Mouse (Mus musculus) CH12.LX (cell line): Measurements from ENCODE around the gene Gtf2h1. TPM values are rescaled to one million over a fixed set of nuclear protein-coding genes. Genes with fewer than 3 reads are reported as not detected.

Experiments used
- DNase-seq: peaks from one replicate; pipeline ENCODE4 v3.0.0-alpha.2; 2013; ENCODE audit errors: extremely low read depth
- H3K27ac ChIP-seq: 2 replicates; pipeline ENCODE4 v1.5.1; 2012; ENCODE audit warnings: low read depth, mild to moderate bottlenecking, control low read depth, moderate library complexity; ENCODE audit not compliant: insufficient read depth
- H3K27me3 ChIP-seq: replicated peaks from 2 replicates; pipeline ENCODE3; 2012; ENCODE audit warnings: inconsistent platforms
- H3K36me3 ChIP-seq, 2 experiments: replicated peaks in 1 of 2; 2 replicates each; pipeline versions ENCODE3 to v1.6.1; 2012; ENCODE audit warnings: inconsistent platforms in 1 of 2, low read length in 1 of 2, mild to moderate bottlenecking in 1 of 2, mixed read lengths in 1 of 2, moderate library complexity in 1 of 2; ENCODE audit not compliant: control insufficient read depth in 1 of 2, insufficient read depth in 1 of 2
- H3K4me1 ChIP-seq, 2 experiments: 2 replicates each; pipeline ENCODE4 v1.6.1; 2012; ENCODE audit warnings: inconsistent platforms in 1 of 2, moderate library complexity in 1 of 2; ENCODE audit not compliant: insufficient read depth in 2 of 2, control insufficient read depth in 1 of 2
- H3K4me2 ChIP-seq: 2 replicates; pipeline ENCODE4 v1.6.1; 2012; ENCODE audit warnings: low read depth, mild to moderate bottlenecking, control low read depth; ENCODE audit not compliant: poor library complexity, insufficient read depth, severe bottlenecking
- H3K4me3 ChIP-seq, 3 experiments: fragments of 150-350 bp in 1 of 3; sonication (generic) in 1 of 3; replicated peaks in 1 of 3; 2 replicates each; pipeline versions ENCODE3 to v1.5.1; 2011 to 2012; ENCODE audit warnings: low read depth in 2 of 3, low read length in 2 of 3, mild to moderate bottlenecking in 2 of 3, moderate library complexity in 2 of 3, control low read depth in 1 of 3, improper control_type of control experiment in 1 of 3, inconsistent platforms in 1 of 3, mixed read lengths in 1 of 3; ENCODE audit not compliant: poor library complexity in 1 of 3
- H3K79me2 ChIP-seq: replicated peaks from 2 replicates; pipeline ENCODE4 v1.6.1; 2012; ENCODE audit warnings: mild to moderate bottlenecking, moderate library complexity; ENCODE audit not compliant: control insufficient read depth, poor library complexity, insufficient read depth, severe bottlenecking; ENCODE audit errors: extremely low read depth
- H3K9ac ChIP-seq: 2 replicates; pipeline ENCODE4 v1.6.1; 2012; ENCODE audit warnings: low read depth, mild to moderate bottlenecking, control low read depth, moderate library complexity; ENCODE audit not compliant: insufficient read depth
- H3K9me3 ChIP-seq: replicated peaks from 2 replicates; pipeline ENCODE3; 2012; ENCODE audit warnings: low read length, inconsistent platforms, mixed read lengths
- CHD2 ChIP-seq: IDR thresholded peaks from 2 replicates; pipeline ENCODE4 v1.6.1; 2011; ENCODE audit warnings: low read length, improper control_type of control experiment
- CTCF ChIP-seq, 2 experiments: IDR thresholded peaks in 1 of 2; conservative IDR thresholded peaks in 1 of 2; 2 replicates each; pipeline ENCODE4 v1.5.1; 2011 to 2012; ENCODE audit warnings: low read depth in 2 of 2, low read length in 2 of 2, improper control_type of control experiment in 1 of 2, inconsistent platforms in 1 of 2, mild to moderate bottlenecking in 1 of 2, moderate library complexity in 1 of 2
- E2F4 ChIP-seq: IDR thresholded peaks from 2 replicates; pipeline ENCODE4 v1.6.1; 2011; ENCODE audit warnings: low read depth, low read length, improper control_type of control experiment; ENCODE audit not compliant: insufficient replicate concordance
- EP300 ChIP-seq: IDR thresholded peaks from 2 replicates; pipeline ENCODE4 v1.6.1; 2011; ENCODE audit warnings: low read length, improper control_type of control experiment
- HCFC1 ChIP-seq: IDR thresholded peaks from 2 replicates; pipeline ENCODE4 v1.6.1; 2012; ENCODE audit warnings: low read depth, mild to moderate bottlenecking, inconsistent platforms, low read length, improper control_type of control experiment
- MXI1 ChIP-seq: IDR thresholded peaks from 2 replicates; pipeline ENCODE4 v1.6.1; 2011; ENCODE audit warnings: mild to moderate bottlenecking, low read depth, low read length, improper control_type of control experiment
- PAX5 ChIP-seq: IDR thresholded peaks from 2 replicates; pipeline ENCODE4 v1.6.1; 2012; ENCODE audit warnings: low read length, inconsistent platforms, mixed read lengths
- POLR2A ChIP-seq: IDR thresholded peaks from 2 replicates; pipeline ENCODE4 v1.6.1; 2011; ENCODE audit warnings: low read depth, mild to moderate bottlenecking, improper control_type of control experiment, low read length
- POLR2AphosphoS2 ChIP-seq: IDR thresholded peaks from 2 replicates; pipeline ENCODE4 v1.6.1; 2011; ENCODE audit warnings: low read depth, low read length, improper control_type of control experiment
- RAD21 ChIP-seq: IDR thresholded peaks from 2 replicates; pipeline ENCODE4 v1.6.1; 2011; ENCODE audit warnings: low read depth, mild to moderate bottlenecking, low read length, improper control_type of control experiment, moderate library complexity
- SIN3A ChIP-seq: IDR thresholded peaks from 2 replicates; pipeline ENCODE4 v1.6.1; 2012; ENCODE audit warnings: low read length, improper control_type of control experiment, inconsistent platforms
- SMC3 ChIP-seq: IDR thresholded peaks from 2 replicates; pipeline ENCODE4 v1.6.1; 2011; ENCODE audit warnings: low read depth, low read length, improper control_type of control experiment
- USF2 ChIP-seq: conservative IDR thresholded peaks from 2 replicates; pipeline ENCODE4 v1.6.1; 2011; ENCODE audit warnings: low read depth, low read length, improper control_type of control experiment
- ZNF384 ChIP-seq: IDR thresholded peaks from 2 replicates; pipeline ENCODE4 v1.6.1; 2012; ENCODE audit warnings: low read depth, low read length, improper control_type of control experiment, inconsistent platforms
- dilution Hi-C: fragments of 300-500 bp; cut with MboI; formaldehyde crosslinking; loops from 2 replicates; pipeline ENCODE4 v1.14.3; 2020; ENCODE audit warnings: low sequenced_read_pairs; ENCODE audit not compliant: extremely low pct_unique_long_range_greater_than_20kb, extremely low pct_ligation_motif_present
- in situ Hi-C: fragments of 300-500 bp; cut with MboI; formaldehyde crosslinking; loops from 3 replicates; pipeline ENCODE4 v1.14.3; 2019; ENCODE audit warnings: low sequenced_read_pairs, low pct_ligation_motif_present, low pct_unique_long_range_greater_than_20kb, mixed read lengths
- polyA plus RNA-seq: library from polyadenylated mRNA; unstranded; fragments of >175 nt; gene quantifications from 2 replicates; pipeline ENCODE4 v1.2.1, GENCODE M21; 2012; ENCODE audit warnings: low read depth; ENCODE audit not compliant: insufficient read length
- total RNA-seq, 2 experiments: library from RNA; depleted of rRNA; stranded (reverse); fragments of 300-350 nt in 1 of 2; fragments of >200 nt in 1 of 2; gene quantifications; 2 replicates each; pipeline ENCODE4 v1.2.3; 2012 to 2014

Gene Gtf2h1
- total and polyA plus RNA-seq, 3 experiments: 79.2 to 172 (median 161) TPM

- H3K36me3 ChIP-seq: peaks cover 46 to 87% of the 10 kb centered on the region in 2 experiments
Measured at GRCm38 (mm10) chr7:46768451-46768850, 27.5 kb upstream of the Gtf2h1 start.

GRCm38 (mm10) chr7:46770706-46771105 lies 25.2 kb upstream of the Gtf2h1 start:
- peaks cover 0 to 10% of the 10 kb centered on the region in 2 experiments; a peak in 2 of 4 replicates for H3K4me1 ChIP-seq
- no peaks in the 10 kb centered on the region for H3K79me2 ChIP-seq
- H3K4me3 ChIP-seq: no peak overlapping the region
- in situ Hi-C loops (no loop called here), dilution Hi-C loops (no loop called here)
- peak; percentile 54 for DNase-seq
- H3K36me3 ChIP-seq: peaks cover 49 to 88% of the 10 kb centered on the region in 2 experiments
- H3K27ac ChIP-seq: no peak overlapping the region
- H3K9ac ChIP-seq: no peak overlapping the region
- H3K27me3 ChIP-seq: no peaks in the 10 kb centered on the region
- TF ChIP-seq CTCF (conservative IDR thresholded peaks at IDR 0.05 in 1 of 2, IDR thresholded peaks at IDR 0.05 in 1 of 2; ENCODE audit: low read depth in 2 of 2, low read length in 2 of 2) (peak; percentile 41 to 55), RAD21 (peak; percentile 26), EP300 (no peak), MXI1 (no peak), SMC3 (peak; percentile 46), USF2 (no peak), ZNF384 (peak; percentile 75)
- no peaks in the 10 kb centered on the region for H3K9me3 ChIP-seq
- H3K4me2 ChIP-seq: no peak overlapping the region

More at GRCm38 (mm10) chr7:46768451-46768850, 27.5 kb upstream of the Gtf2h1 start:
- no peaks in the 10 kb centered on the region for H3K4me1 ChIP-seq
- no peak overlapping the region for H3K9ac ChIP-seq
- DNase-seq: no peak
- no peak overlapping the region for H3K4me2 ChIP-seq
- H3K27ac ChIP-seq: no peak overlapping the region
- dilution Hi-C loops (no loop called here), in situ Hi-C loops (loop anchor here (5.0 kb wide), 1 partner anchor 56 kb away; the partner anchor contains the start of gene Saal1)
- TF ChIP-seq HCFC1 (no peak), CTCF (conservative IDR thresholded peaks at IDR 0.05 in 1 of 2, IDR thresholded peaks at IDR 0.05 in 1 of 2; ENCODE audit: low read depth in 2 of 2, low read length in 2 of 2) (no peak), USF2 (no peak)
- H3K79me2 ChIP-seq: no peaks in the 10 kb centered on the region
- no peaks in the 10 kb centered on the region for H3K27me3 ChIP-seq
- H3K9me3 ChIP-seq: no peaks in the 10 kb centered on the region
- H3K4me3 ChIP-seq: no peak overlapping the region

- H3K9me3 ChIP-seq: no peaks in the 10 kb centered on the region
- TF ChIP-seq E2F4 (no peak), SIN3A (no peak), POLR2AphosphoS2 (no peak), POLR2A (no peak), PAX5 (no peak), CHD2 (no peak), ZNF384 (no peak), MXI1 (no peak)
- 0 out of 2 replicates have a peak, but pooled peaks cover 3% of the 10 kb centered on the region for H3K79me2 ChIP-seq
- H3K4me3 ChIP-seq: no peak overlapping the region
- H3K27ac ChIP-seq: no peak overlapping the region
- in situ Hi-C loops (no loop called here), dilution Hi-C loops (no loop called here)
- H3K4me2 ChIP-seq: no peak overlapping the region
- H3K36me3 ChIP-seq: peaks cover 29 to 52% of the 10 kb centered on the region in 2 experiments
- DNase-seq: no peak
- no peak overlapping the region for H3K9ac ChIP-seq
- no peaks in the 10 kb centered on the region for H3K27me3 ChIP-seq
- H3K4me1 ChIP-seq: peaks cover 0 to 14% of the 10 kb centered on the region in 2 experiments; a peak in 2 of 4 replicates
Measured at GRCm38 (mm10) chr7:46789177-46789849, 6.6 kb upstream of the Gtf2h1 start.
